Mouse (Mus musculus): ENCODE results near the gene Eif3g. TPM values are rescaled to one million over a fixed set of nuclear protein-coding genes. Genes with fewer than 3 reads are reported as not detected.

Eif3g gene
- polyA plus RNA-seq, 1 experiment: 103 TPM

GRCm38 (mm10) chr9:20878041-20878709 is 20.2 kb downstream of the Eif3g start:
- DNase-seq (ENCODE audit: low read depth in 1 of 2, low spot score in 2 of 2): peak; percentile 97 to 99
- peaks cover 5% of the 10 kb centered on the region for H3K36me3 ChIP-seq (ENCODE audit: control insufficient read depth, insufficient read depth, low read length)
- H3K4me1 ChIP-seq (ENCODE audit: control insufficient read depth, insufficient read depth, insufficient read length): 0 out of 2 replicates have a peak, but pooled peaks cover 4% of the 10 kb centered on the region
- H3K27me3 ChIP-seq (ENCODE audit: control insufficient read depth, insufficient read depth, low read length): no peaks in the 10 kb centered on the region
- TF ChIP-seq CTCF (IDR thresholded peaks at IDR 0.05; ENCODE audit: extremely low read depth, insufficient read depth, insufficient read length, insufficient replicate concordance) (peak; percentile 68; the same call in 1 of the 2 replicates), POLR2A (IDR thresholded peaks at IDR 0.05; ENCODE audit: low read depth, low read length) (peak; percentile 29)
- under 1% methylated on average over 69 of the region's 69 CpGs for WGBS
- peak overlapping the region; percentile 91 for H3K27ac ChIP-seq (ENCODE audit: insufficient read depth, low read length)
- H3K4me3 ChIP-seq (ENCODE audit: extremely low read depth, insufficient read depth, insufficient read length): peak overlapping the region; percentile 61

- H3K36me3 ChIP-seq (ENCODE audit: control insufficient read depth, insufficient read depth, low read length): peaks cover 9% of the 10 kb centered on the region
- peak overlapping the region; percentile 22 for H3K27ac ChIP-seq (ENCODE audit: insufficient read depth, low read length)
- peak overlapping the region; percentile 44; the same call in 1 of the 2 replicates for H3K4me3 ChIP-seq (ENCODE audit: extremely low read depth, insufficient read depth, insufficient read length)
- TF ChIP-seq CTCF (IDR thresholded peaks at IDR 0.05; ENCODE audit: extremely low read depth, insufficient read depth, insufficient read length, insufficient replicate concordance) (no peak), POLR2A (IDR thresholded peaks at IDR 0.05; ENCODE audit: low read depth, low read length) (no peak; the same call in 1 of the 2 replicates)
- 33% methylated on average over 14 of the region's 14 CpGs for WGBS
- DNase-seq (ENCODE audit: low read depth in 1 of 2, low spot score in 2 of 2): no peak
- H3K27me3 ChIP-seq (ENCODE audit: control insufficient read depth, insufficient read depth, low read length): no peaks in the 10 kb centered on the region
- H3K4me1 ChIP-seq (ENCODE audit: control insufficient read depth, insufficient read depth, insufficient read length): 0 out of 2 replicates have a peak, but pooled peaks cover 4% of the 10 kb centered on the region
Measured at GRCm38 (mm10) chr9:20877118-20878040, 21.0 kb downstream of the Eif3g start.

GRCm38 (mm10) chr9:20876318-20877117 is 21.9 kb downstream of the Eif3g start:
- no peak overlapping the region for H3K27ac ChIP-seq (ENCODE audit: insufficient read depth, low read length)
- TF ChIP-seq CTCF (IDR thresholded peaks at IDR 0.05; ENCODE audit: extremely low read depth, insufficient read depth, insufficient read length, insufficient replicate concordance) (no peak), POLR2A (IDR thresholded peaks at IDR 0.05; ENCODE audit: low read depth, low read length) (no peak)
- 80% methylated on average over 9 of the region's 9 CpGs for WGBS
- H3K4me3 ChIP-seq (ENCODE audit: extremely low read depth, insufficient read depth, insufficient read length): no peak overlapping the region
- 0 out of 2 replicates have a peak, but pooled peaks cover 4% of the 10 kb centered on the region for H3K4me1 ChIP-seq (ENCODE audit: control insufficient read depth, insufficient read depth, insufficient read length)
- H3K36me3 ChIP-seq (ENCODE audit: control insufficient read depth, insufficient read depth, low read length): peaks cover 9% of the 10 kb centered on the region
- no peaks in the 10 kb centered on the region for H3K27me3 ChIP-seq (ENCODE audit: control insufficient read depth, insufficient read depth, low read length)
- DNase-seq (ENCODE audit: low read depth in 1 of 2, low spot score in 2 of 2): no peak

GRCm38 (mm10) chr9:20875021-20875790 is 23.2 kb downstream of the Eif3g start:
- no peaks in the 10 kb centered on the region for H3K27me3 ChIP-seq (ENCODE audit: control insufficient read depth, insufficient read depth, low read length)
- WGBS: 87% methylated on average over 23 of the region's 23 CpGs
- peaks cover 11% of the 10 kb centered on the region for H3K36me3 ChIP-seq (ENCODE audit: control insufficient read depth, insufficient read depth, low read length)
- TF ChIP-seq CTCF (IDR thresholded peaks at IDR 0.05; ENCODE audit: extremely low read depth, insufficient read depth, insufficient read length, insufficient replicate concordance): no peak
- no peak overlapping the region for H3K27ac ChIP-seq (ENCODE audit: insufficient read depth, low read length)
- DNase-seq (ENCODE audit: low read depth in 1 of 2, low spot score in 2 of 2): no peak
- H3K4me3 ChIP-seq (ENCODE audit: extremely low read depth, insufficient read depth, insufficient read length): no peak overlapping the region
- H3K4me1 ChIP-seq (ENCODE audit: control insufficient read depth, insufficient read depth, insufficient read length): peaks cover 4% of the 10 kb centered on the region; the same call in 1 of the 2 replicates

- no peak for TF ChIP-seq POLR2A (IDR thresholded peaks at IDR 0.05; ENCODE audit: low read depth, low read length)
- TF ChIP-seq CTCF (IDR thresholded peaks at IDR 0.05; ENCODE audit: extremely low read depth, insufficient read depth, insufficient read length, insufficient replicate concordance): no peak
- Histone ChIP-seq H3K27ac (ENCODE audit: insufficient read depth, low read length) (no peak overlapping the region), H3K4me3 (ENCODE audit: extremely low read depth, insufficient read depth, insufficient read length) (no peak overlapping the region), H3K27me3 (ENCODE audit: control insufficient read depth, insufficient read depth, low read length) (no peaks in the 10 kb centered on the region), H3K4me1 (ENCODE audit: control insufficient read depth, insufficient read depth, insufficient read length) (peaks cover 5% of the 10 kb centered on the region; the same call in 1 of the 2 replicates), H3K36me3 (ENCODE audit: control insufficient read depth, insufficient read depth, low read length) (peaks cover 12% of the 10 kb centered on the region)
- DNase-seq (ENCODE audit: low read depth in 1 of 2, low spot score in 2 of 2): no peak
- WGBS: 90% methylated on average over 12 of the region's 12 CpGs
Measured at GRCm38 (mm10) chr9:20873521-20873920, 24.9 kb downstream of the Eif3g start.

- 95% methylated on average over 10 of the region's 10 CpGs for WGBS
- H3K27ac ChIP-seq (ENCODE audit: insufficient read depth, low read length): no peak overlapping the region
- H3K36me3 ChIP-seq (ENCODE audit: control insufficient read depth, insufficient read depth, low read length): peaks cover 12% of the 10 kb centered on the region
- no peak for TF ChIP-seq POLR2A (IDR thresholded peaks at IDR 0.05; ENCODE audit: low read depth, low read length)
- TF ChIP-seq CTCF (IDR thresholded peaks at IDR 0.05; ENCODE audit: extremely low read depth, insufficient read depth, insufficient read length, insufficient replicate concordance): no peak
- H3K27me3 ChIP-seq (ENCODE audit: control insufficient read depth, insufficient read depth, low read length): no peaks in the 10 kb centered on the region
- no peak overlapping the region for H3K4me3 ChIP-seq (ENCODE audit: extremely low read depth, insufficient read depth, insufficient read length)
- H3K4me1 ChIP-seq (ENCODE audit: control insufficient read depth, insufficient read depth, insufficient read length): peaks cover 5% of the 10 kb centered on the region; the same call in 1 of the 2 replicates
- no peak for DNase-seq (ENCODE audit: low read depth in 1 of 2, low spot score in 2 of 2)
Measured at GRCm38 (mm10) chr9:20872991-20873390, 25.4 kb downstream of the Eif3g start.
